ENCODE assay signal across 10 mouse cellular contexts in genomic region chr4:119460296-119460695, GRCm38 (mm10). TPM values are rescaled to one million over a fixed set of nuclear protein-coding genes. Genes with fewer than 3 reads are reported as not detected.
A peak's percentile ranks its signal among the peaks of the same experiment; 100 is the strongest.
DNase-seq lines count a peak whose midpoint lies in the region; ATAC-seq lines count a peak whose summit lies in the region.
"Had no signal": no experiment of that assay in that cellular context is flagged by ENCODE, and none has a peak within 500 bp of the region (broad histone marks: within the 10 kb centered on the region; RNA-seq: fewer than 3 reads in every experiment).

No protein-coding gene starts in this region.

- H3K4me3 ChIP-seq in limb, embryonic 12.5 days (replicated peaks) = no peak overlapping the region
- H3K4me3 ChIP-seq: embryonic facial prominence, embryonic 12.5 days had no signal

- DNase-seq in layer of hippocampus, postnatal 10 days (ENCODE audit: low spot score in 2 of 2) = peak; percentile 71
- no peak for DNase-seq in layer of hippocampus, adult 9-10 months (ENCODE audit: low spot score)
- peak; percentile 63 for DNase-seq in ES-CJ7 (ENCODE audit: low read depth, low spot score)
- peak; percentile 51 for DNase-seq in cerebellum, adult 11-12 months
- peak; percentile 24 for DNase-seq in splenic B cell, adult 2 months (ENCODE audit: low read depth, low spot score)

- H3K9ac ChIP-seq in limb, embryonic 12.5 days (replicated peaks) = no peak overlapping the region
- H3K9ac ChIP-seq: embryonic facial prominence, embryonic 12.5 days had no signal

- peaks cover 3% of the 10 kb centered on the region; the same call in 1 of the 2 replicates for H3K9me3 ChIP-seq in limb, embryonic 12.5 days
- H3K9me3 ChIP-seq: embryonic facial prominence, embryonic 12.5 days had no signal

- WGBS in limb, embryonic 12.5 days = 65% methylated on average over 5 of the region's 5 CpGs

- 0 out of 2 replicates have a peak, but pooled peaks have one; percentile 22 for ATAC-seq in granulocyte monocyte progenitor cell, adult 5-6 weeks (replicated peaks; ENCODE audit: poor library complexity, severe bottlenecking)
- ATAC-seq in limb, embryonic 12.5 days (ENCODE audit: insufficient number of reproducible peaks, insufficient read depth, low FRiP score, low TSS enrichment, low read depth) = no peak
- no peak for ATAC-seq in activated CD4-positive, CD25-positive, alpha-beta regulatory T cell, adult 4 months

- no peak overlapping the region for H3K4me2 ChIP-seq in limb, embryonic 12.5 days
- H3K4me2 ChIP-seq: embryonic facial prominence, embryonic 12.5 days had no signal

- peak overlapping the region; percentile 64; the same call in 1 of the 2 replicates for H3K27ac ChIP-seq in limb, embryonic 12.5 days
- H3K27ac ChIP-seq: macrophage had no signal

- H3K27me3 ChIP-seq in limb, embryonic 12.5 days = peaks cover 3% of the 10 kb centered on the region; the same call in 1 of the 2 replicates
- H3K27me3 ChIP-seq in splenic B cell, adult 2 months (ENCODE audit: control insufficient read depth, insufficient read depth, low read length, poor library complexity, severe bottlenecking) = no peaks in the 10 kb centered on the region
- H3K27me3 ChIP-seq: embryonic facial prominence, embryonic 12.5 days had no signal

- H3K4me1 ChIP-seq in limb, embryonic 12.5 days (replicated peaks) = peaks cover 30% of the 10 kb centered on the region

- H3K36me3 ChIP-seq in limb, embryonic 12.5 days = no peaks in the 10 kb centered on the region
- H3K36me3 ChIP-seq in splenic B cell, adult 2 months (ENCODE audit: control insufficient read depth, insufficient read depth, low read length, poor library complexity, severe bottlenecking) = no peaks in the 10 kb centered on the region
- H3K36me3 ChIP-seq: embryonic facial prominence, embryonic 12.5 days had no signal

RNA-seq across cellular contexts. Expression of gene Rimkla, which starts 32.1 kb away (rescaled TPM):
- total RNA-seq in layer of hippocampus, postnatal 10 days (2021) = 10 to 100 TPM; 25.4 to 29.5 TPM
- total RNA-seq in granulocyte monocyte progenitor cell, adult 5-6 weeks (2014; fragmentation: Nextera tagmentation) = not detected in 2 replicates
- 0.10 TPM in 1 of 2 replicates, not detected in the other for total RNA-seq in granulocyte monocyte progenitor cell, adult 5-6 weeks (2017)
- 1.0 and 1.1 TPM in 2 replicates for polyA plus RNA-seq in limb, embryonic 12.5 days (2016; fragmentation: Nextera tagmentation; extraction: Ambion mirVana)
- polyA plus RNA-seq in activated CD4-positive, CD25-positive, alpha-beta regulatory T cell, adult 4 months (2017; shearing (Covaris generic)) = under 1 TPM; 0.14 to 0.19 TPM
- polyA plus RNA-seq: macrophage had no signal

RNA-seq across cellular contexts. Expression of gene Zmynd12, which starts 37.7 kb away (rescaled TPM):
- not detected for total RNA-seq in layer of hippocampus, postnatal 10 days (2021)
- not detected in 2 replicates for total RNA-seq in granulocyte monocyte progenitor cell, adult 5-6 weeks (2014; fragmentation: Nextera tagmentation)
- total RNA-seq in granulocyte monocyte progenitor cell, adult 5-6 weeks (2017) = not detected in 2 replicates
- polyA plus RNA-seq in limb, embryonic 12.5 days (2016; fragmentation: Nextera tagmentation; extraction: Ambion mirVana) = 0.33 and 0.45 TPM in 2 replicates
- polyA plus RNA-seq in activated CD4-positive, CD25-positive, alpha-beta regulatory T cell, adult 4 months (2017; shearing (Covaris generic)) = not detected
- polyA plus RNA-seq: macrophage had no signal

RNA-seq across cellular contexts. Expression of gene Ppcs, which starts 38.1 kb away (rescaled TPM):
- total RNA-seq in layer of hippocampus, postnatal 10 days (2021) = 1 to 10 TPM; 6.1 to 6.2 TPM
- 11.5 and 17.4 TPM in 2 replicates for total RNA-seq in granulocyte monocyte progenitor cell, adult 5-6 weeks (2014; fragmentation: Nextera tagmentation)
- total RNA-seq in granulocyte monocyte progenitor cell, adult 5-6 weeks (2017) = 13.3 and 18.0 TPM in 2 replicates
- 34.2 and 36.3 TPM in 2 replicates for polyA plus RNA-seq in limb, embryonic 12.5 days (2016; fragmentation: Nextera tagmentation; extraction: Ambion mirVana)
- polyA plus RNA-seq in activated CD4-positive, CD25-positive, alpha-beta regulatory T cell, adult 4 months (2017; shearing (Covaris generic)) = 10 to 100 TPM; 57.1 to 59.9 TPM

RNA-seq across cellular contexts. Expression of gene Ccdc30, which starts 45.0 kb away (rescaled TPM):
- 10 to 100 TPM; 21.5 to 24.1 TPM for total RNA-seq in layer of hippocampus, postnatal 10 days (2021)
- not detected in 2 replicates for total RNA-seq in granulocyte monocyte progenitor cell, adult 5-6 weeks (2014; fragmentation: Nextera tagmentation)
- total RNA-seq in granulocyte monocyte progenitor cell, adult 5-6 weeks (2017) = not detected in 2 replicates
- polyA plus RNA-seq in limb, embryonic 12.5 days (2016; fragmentation: Nextera tagmentation; extraction: Ambion mirVana) = 7.4 and 8.0 TPM in 2 replicates
- 1 to 10 TPM; 4.9 to 8.4 TPM for polyA plus RNA-seq in activated CD4-positive, CD25-positive, alpha-beta regulatory T cell, adult 4 months (2017; shearing (Covaris generic))
- polyA plus RNA-seq: macrophage had no signal

Comparison
In these comparisons a context has a peak if more than half of its experiments do, and no peak if none do; other contexts are left out.
1. RNA of gene Rimkla, which starts 32.1 kb away (total RNA-seq): 25.4 to 29.5 TPM in layer of hippocampus, postnatal 10 days; 0.10 TPM in granulocyte monocyte progenitor cell, adult 5-6 weeks; every median in the first group is over 10 times any median in the second.